17 mouse cellular contexts compared by ENCODE assay signal in genomic region chr1:94413043-94413442, GRCm38 (mm10).
DNase-seq lines count a peak whose midpoint lies in the region; ATAC-seq and TF ChIP-seq lines count a peak whose summit lies in the region.
"Had no signal": no experiment of that assay in that cellular context is flagged by ENCODE, and none has a peak within 500 bp of the region (broad histone marks: within the 10 kb centered on the region; RNA-seq: fewer than 3 reads in every experiment).

No protein-coding gene starts in this region.

- H3K4me2 ChIP-seq in midbrain, embryonic 13.5 days (replicated peaks): 0 out of 2 replicates have a peak overlapping the region, but pooled peaks have one; percentile 9
- H3K4me2 ChIP-seq in forebrain, postnatal 0 days (ENCODE audit: low read depth): no peak overlapping the region
- peak overlapping the region; percentile 18 for H3K4me2 ChIP-seq in neural tube, embryonic 12.5 days (replicated peaks)
- H3K4me2 ChIP-seq: heart, embryonic 15.5 days; intestine, embryonic 15.5 days; stomach, embryonic 15.5 days had no signal

- no peak overlapping the region for H3K9ac ChIP-seq in midbrain, embryonic 13.5 days (replicated peaks)
- no peak overlapping the region for H3K9ac ChIP-seq in forebrain, postnatal 0 days
- no peak overlapping the region for H3K9ac ChIP-seq in neural tube, embryonic 12.5 days
- H3K9ac ChIP-seq: heart, embryonic 15.5 days; intestine, embryonic 15.5 days; liver, embryonic 14.5 days; stomach, embryonic 15.5 days had no signal

- H3K4me1 ChIP-seq in midbrain, embryonic 13.5 days (replicated peaks): peaks cover 7% of the 10 kb centered on the region
- H3K4me1 ChIP-seq in midbrain, embryonic 10.5 days: no peaks in the 10 kb centered on the region
- H3K4me1 ChIP-seq in forebrain, postnatal 0 days (ENCODE audit: insufficient read depth): no peaks in the 10 kb centered on the region
- peaks cover 5% of the 10 kb centered on the region for H3K4me1 ChIP-seq in neural tube, embryonic 12.5 days
- H3K4me1 ChIP-seq: heart, embryonic 15.5 days; intestine, embryonic 15.5 days; stomach, embryonic 15.5 days had no signal

- H3K4me3 ChIP-seq in midbrain, embryonic 13.5 days (replicated peaks): no peak overlapping the region
- no peak overlapping the region for H3K4me3 ChIP-seq in midbrain, embryonic 10.5 days
- no peak overlapping the region for H3K4me3 ChIP-seq in forebrain, postnatal 0 days (ENCODE audit: low read depth, low read length)
- no peak overlapping the region for H3K4me3 ChIP-seq in neural tube, embryonic 12.5 days
- H3K4me3 ChIP-seq: heart, embryonic 15.5 days; intestine, embryonic 15.5 days; myocyte; stomach, embryonic 15.5 days had no signal

- H3K36me3 ChIP-seq in midbrain, embryonic 13.5 days: no peaks in the 10 kb centered on the region
- no peaks in the 10 kb centered on the region for H3K36me3 ChIP-seq in midbrain, embryonic 10.5 days
- H3K36me3 ChIP-seq in forebrain, postnatal 0 days (ENCODE audit: insufficient read depth): no peaks in the 10 kb centered on the region
- no peaks in the 10 kb centered on the region for H3K36me3 ChIP-seq in neural tube, embryonic 12.5 days
- H3K36me3 ChIP-seq: heart, embryonic 15.5 days; intestine, embryonic 15.5 days; stomach, embryonic 15.5 days had no signal

- ATAC-seq in midbrain, embryonic 13.5 days: peak; percentile 86
- ATAC-seq in forebrain, postnatal 0 days: peak; percentile 23; the same call in 1 of the 2 replicates
- peak; percentile 41; the same call in 1 of the 2 replicates for ATAC-seq in neural tube, embryonic 12.5 days (ENCODE audit: low FRiP score, low read depth)
- ATAC-seq: intestine, embryonic 15.5 days had no signal

- 43% methylated on average over 9 of the region's 9 CpGs for WGBS in midbrain, embryonic 13.5 days
- WGBS in midbrain, embryonic 10.5 days: 88% methylated on average over 9 of the region's 9 CpGs
- 18% methylated on average over 9 of the region's 9 CpGs for WGBS in forebrain, postnatal 0 days
- 32% methylated on average over 9 of the region's 9 CpGs for WGBS in neural tube, embryonic 12.5 days

- H3K27me3 ChIP-seq in midbrain, embryonic 13.5 days: no peaks in the 10 kb centered on the region
- no peaks in the 10 kb centered on the region for H3K27me3 ChIP-seq in midbrain, embryonic 10.5 days (ENCODE audit: low read depth, poor library complexity, severe bottlenecking)
- H3K27me3 ChIP-seq in forebrain, postnatal 0 days (ENCODE audit: insufficient read depth, low read length): no peaks in the 10 kb centered on the region
- no peaks in the 10 kb centered on the region for H3K27me3 ChIP-seq in neural tube, embryonic 12.5 days (replicated peaks)
- H3K27me3 ChIP-seq: heart, embryonic 15.5 days; intestine, embryonic 15.5 days; stomach, embryonic 15.5 days had no signal

- no peaks in the 10 kb centered on the region for H3K9me3 ChIP-seq in midbrain, embryonic 13.5 days
- no peaks in the 10 kb centered on the region for H3K9me3 ChIP-seq in midbrain, embryonic 10.5 days (replicated peaks)
- no peaks in the 10 kb centered on the region for H3K9me3 ChIP-seq in forebrain, postnatal 0 days (ENCODE audit: low read length)
- no peaks in the 10 kb centered on the region for H3K9me3 ChIP-seq in neural tube, embryonic 12.5 days
- H3K9me3 ChIP-seq: heart, embryonic 15.5 days; intestine, embryonic 15.5 days; stomach, embryonic 15.5 days had no signal

- DNase-seq in embryo, embryonic 10.5 days (ENCODE audit: low spot score): peak; percentile 9
- DNase-seq in embryo, embryonic 10 days (ENCODE audit: low spot score): no peak
- DNase-seq in midbrain, embryonic 10.5 days (ENCODE audit: low spot score): no peak
- DNase-seq in forebrain, postnatal 0 days: peak; percentile 4
- DNase-seq in thymus, postnatal 25 days: no peak
- no peak for DNase-seq in B cell, adult 2 months
- DNase-seq: cerebellum, adult 9-11 months; gastrocnemius, postnatal 14 days; kidney, postnatal 25 days; lung, postnatal 36 days had no signal

- H3K27ac ChIP-seq in midbrain, embryonic 13.5 days: no peak overlapping the region
- H3K27ac ChIP-seq in midbrain, embryonic 10.5 days (replicated peaks): no peak overlapping the region
- H3K27ac ChIP-seq in forebrain, postnatal 0 days (ENCODE audit: low read depth, low read length): no peak overlapping the region
- no peak overlapping the region for H3K27ac ChIP-seq in neural tube, embryonic 12.5 days
- H3K27ac ChIP-seq: heart, embryonic 15.5 days; intestine, embryonic 15.5 days; liver, embryonic 14.5 days; stomach, embryonic 15.5 days had no signal

- TF ChIP-seq CTCF in forebrain, postnatal 0 days (IDR thresholded peaks at IDR 0.05; ENCODE audit: low read depth): no peak

Comparison
In these comparisons a context has a peak if more than half of its experiments do, and no peak if none do; other contexts are left out.
1. DNase-seq: peak in embryo, embryonic 10.5 days (single experiment) and forebrain, postnatal 0 days (single experiment); none in embryo, embryonic 10 days (single experiment), midbrain, embryonic 10.5 days (single experiment), thymus, postnatal 25 days (single experiment) and B cell, adult 2 months (0 of 2).
2. ATAC-seq: peak in every context shown above with its lines; median percentile 86 in midbrain, embryonic 13.5 days; 41 in neural tube, embryonic 12.5 days; 23 in forebrain, postnatal 0 days.